16 mouse cellular contexts compared by ENCODE assay signal in genomic region chr9:48857944-48858343, GRCm38 (mm10). TPM values are rescaled to one million over a fixed set of nuclear protein-coding genes. Genes with fewer than 3 reads are reported as not detected.
"Had no signal": no experiment of that assay in that cellular context is flagged by ENCODE, and none has a peak within 500 bp of the region (broad histone marks: within the 10 kb centered on the region; RNA-seq: fewer than 3 reads in every experiment).

No protein-coding gene starts in this region.

- H3K4me2 ChIP-seq: limb, embryonic 15.5 days; liver, embryonic 12.5 days; lung, embryonic 14.5 days; midbrain, embryonic 11.5 days; midbrain, embryonic 15.5 days; neural tube, embryonic 13.5 days had no signal

- H3K4me1 ChIP-seq: limb, embryonic 15.5 days; liver, embryonic 12.5 days had no signal

- DNase-seq: kidney, postnatal 14 days; lung, embryonic 14.5 days; lung, postnatal 10 days; lung, postnatal 4 days; retina, postnatal 1 day; right cerebral cortex, postnatal 4 days; spleen, adult 18-20 months; thymus, adult 2 months; thymus, postnatal 25 days had no signal

- H3K36me3 ChIP-seq: limb, embryonic 15.5 days; liver, embryonic 12.5 days; midbrain, embryonic 15.5 days; neural tube, embryonic 13.5 days had no signal

- H3K4me3 ChIP-seq: left cerebral cortex, adult 2 months; limb, embryonic 15.5 days; liver, embryonic 12.5 days; midbrain, embryonic 15.5 days; neural tube, embryonic 13.5 days had no signal

- H3K27me3 ChIP-seq: midbrain, embryonic 15.5 days had no signal

- H3K9me3 ChIP-seq: limb, embryonic 15.5 days; liver, embryonic 12.5 days; midbrain, embryonic 15.5 days; neural tube, embryonic 13.5 days had no signal

- H3K9ac ChIP-seq: limb, embryonic 15.5 days; liver, embryonic 12.5 days; lung, embryonic 14.5 days; midbrain, embryonic 15.5 days; neural tube, embryonic 13.5 days had no signal

- H3K27ac ChIP-seq: left cerebral cortex, adult 2 months; limb, embryonic 15.5 days; liver, embryonic 12.5 days; midbrain, embryonic 15.5 days; neural tube, embryonic 13.5 days had no signal

- ATAC-seq: liver, embryonic 12.5 days; midbrain, embryonic 15.5 days had no signal

RNA-seq across cellular contexts. Expression of gene Htr3a, which starts 53.0 kb away (rescaled TPM):
- total RNA-seq: megakaryocyte, adult 5-6 weeks had no signal
- polyA plus RNA-seq: liver, embryonic 12.5 days had no signal
